ENCODE assay signal across 8 mouse cellular contexts in genomic region chr4:133016677-133017415, GRCm38 (mm10). TPM values are rescaled to one million over a fixed set of nuclear protein-coding genes. Genes with fewer than 3 reads are reported as not detected.
DNase-seq lines count a peak whose midpoint lies in the region; ATAC-seq and TF ChIP-seq lines count a peak whose summit lies in the region.

No protein-coding gene starts in this region.

- 25% methylated on average over 4 of the region's 4 CpGs for WGBS in kidney, postnatal 0 days

- no peak for ATAC-seq in kidney, postnatal 0 days (replicated peaks; ENCODE audit: low FRiP score, low read depth)

- TF ChIP-seq CTCF in layer of hippocampus, adult 2 months (conservative IDR thresholded peaks at IDR 0.05): no peak
- TF ChIP-seq CTCF in kidney, postnatal 0 days (IDR thresholded peaks at IDR 0.05; ENCODE audit: low read depth): peak; percentile 22; the same call in 1 of the 2 replicates

- H3K36me3 ChIP-seq in kidney, postnatal 0 days (ENCODE audit: insufficient read depth, low read length): peaks cover 4% of the 10 kb centered on the region; the same call in 1 of the 2 replicates

- H3K27me3 ChIP-seq in kidney, postnatal 0 days (ENCODE audit: insufficient read depth, low read length): no peaks in the 10 kb centered on the region

- no peaks in the 10 kb centered on the region for H3K9me3 ChIP-seq in kidney, postnatal 0 days (replicated peaks; ENCODE audit: low read length)

- H3K4me1 ChIP-seq in kidney, postnatal 0 days (replicated peaks; ENCODE audit: insufficient read depth, low read length): peaks cover 64% of the 10 kb centered on the region

- DNase-seq in layer of hippocampus, adult 2 months (ENCODE audit: low spot score in 2 of 2): no peak
- no peak for DNase-seq in layer of hippocampus, adult 9-10 months (ENCODE audit: low spot score)
- DNase-seq in embryo, embryonic 10.5 days (ENCODE audit: low spot score): peak; percentile 54
- DNase-seq in heart, adult 9 months (ENCODE audit: low spot score in 2 of 2): peak; percentile 61 to 66
- DNase-seq in kidney, postnatal 0 days (ENCODE audit: low spot score): peak; percentile 83
- peak; percentile 45 for DNase-seq in skeletal muscle tissue, adult 2 months (ENCODE audit: low read depth, low spot score)
- no peak for DNase-seq in adrenal gland, postnatal 4 days (ENCODE audit: low spot score in 2 of 2)
- no peak for DNase-seq in thymus, postnatal 10 days (ENCODE audit: low spot score in 2 of 2)

- peak overlapping the region; percentile 0; the same call in 1 of the 2 replicates for H3K4me3 ChIP-seq in layer of hippocampus, adult 2 months
- H3K4me3 ChIP-seq in kidney, postnatal 0 days (replicated peaks; ENCODE audit: low read depth, low read length): no peak overlapping the region

- peak overlapping the region; percentile 26; the same call in 1 of the 2 replicates for H3K4me2 ChIP-seq in kidney, postnatal 0 days (ENCODE audit: low read length)

- H3K9ac ChIP-seq in kidney, postnatal 0 days (ENCODE audit: low read depth, low read length): peak overlapping the region; percentile 24; the same call in 1 of the 2 replicates

- H3K27ac ChIP-seq in layer of hippocampus, adult 2 months: peak overlapping the region; percentile 73
- H3K27ac ChIP-seq in kidney, postnatal 0 days: peak overlapping the region; percentile 58

RNA-seq across cellular contexts. Expression of gene Ahdc1, which starts 5.8 kb away (rescaled TPM):
- 100 to 1,000 TPM; 108 to 113 TPM for total RNA-seq in layer of hippocampus, adult 2 months (2021)
- 6.4 and 6.7 TPM in 2 replicates for polyA plus RNA-seq in kidney, postnatal 0 days (2015; fragmentation: Nextera tagmentation; extraction: Ambion mirVana)
- 10 to 100 TPM; 92.5 to 98.7 TPM for total RNA-seq in adrenal gland, postnatal 4 days (2021)

RNA-seq across cellular contexts. Expression of gene Fgr, which starts 43.0 kb away (rescaled TPM):
- total RNA-seq in layer of hippocampus, adult 2 months (2021): under 1 TPM in 1 of 2 experiments, not detected in 1; 0.12 TPM
- polyA plus RNA-seq in kidney, postnatal 0 days (2015; fragmentation: Nextera tagmentation; extraction: Ambion mirVana): 0.47 and 0.51 TPM in 2 replicates
- total RNA-seq in adrenal gland, postnatal 4 days (2021): 1 to 10 TPM; 1.2 to 1.5 TPM

Comparison
In these comparisons a context has a peak if more than half of its experiments do, and no peak if none do; other contexts are left out.
1. DNase-seq: peak in embryo, embryonic 10.5 days (single experiment), heart, adult 9 months (2 of 2), kidney, postnatal 0 days (single experiment) and skeletal muscle tissue, adult 2 months (single experiment); none in layer of hippocampus, adult 2 months (0 of 2), layer of hippocampus, adult 9-10 months (single experiment), adrenal gland, postnatal 4 days (0 of 2) and thymus, postnatal 10 days (0 of 2).